Mouse (Mus musculus) kidney, adult 2 months (tissue): ENCODE data around the gene Enho. TPM values are rescaled to one million over a fixed set of nuclear protein-coding genes. Genes with fewer than 3 reads are reported as not detected.

Experiments
- DNase-seq: peaks from one replicate; pipeline ENCODE4 v3.0.0; 2021
- H3K27ac ChIP-seq: fragments of 200-500 bp; 2 replicates; pipeline ENCODE4 v1.5.1; 2012; ENCODE audit warnings: low read depth, low read length, control low read depth, inconsistent platforms; ENCODE audit not compliant: insufficient read depth
- H3K27me3 ChIP-seq: fragments of 200-500 bp; replicated peaks from 2 replicates; pipeline ENCODE4 v1.6.1; 2012; ENCODE audit warnings: mild to moderate bottlenecking, moderate library complexity, low read length, inconsistent platforms; ENCODE audit not compliant: control insufficient read depth, insufficient read depth
- H3K36me3 ChIP-seq: fragments of 200-500 bp; 2 replicates; pipeline ENCODE4 v1.6.1; 2012; ENCODE audit warnings: mild to moderate bottlenecking, moderate library complexity, low read length, inconsistent platforms; ENCODE audit not compliant: control insufficient read depth, insufficient read depth
- H3K4me1 ChIP-seq: fragments of 200-500 bp; 2 replicates; pipeline ENCODE4 v1.6.1; 2011; ENCODE audit warnings: low read length; ENCODE audit not compliant: control insufficient read depth, insufficient read depth
- H3K4me3 ChIP-seq: fragments of 200-500 bp; 2 replicates; pipeline ENCODE4 v1.5.1; 2011; ENCODE audit warnings: mild to moderate bottlenecking, low read depth, low read length, control low read depth; ENCODE audit not compliant: insufficient read depth
- CTCF ChIP-seq: fragments of 200-500 bp; conservative IDR thresholded peaks from 2 replicates; pipeline ENCODE4 v1.5.1; 2011; ENCODE audit warnings: low read depth, mild to moderate bottlenecking, control low read depth, low read length, moderate library complexity, mixed read lengths; ENCODE audit not compliant: insufficient read depth, insufficient read length
- POLR2A ChIP-seq: fragments of 200-500 bp; IDR thresholded peaks from one replicate; pipeline ENCODE4 v1.6.1; 2011; ENCODE audit warnings: low read depth, low read length, control low read depth
- WGBS: fragments of 180-500 bp; shearing (Covaris S2); methylation state at CpG from one replicate; pipeline ENCODE4 v1.1.7; 2018; 5-methylcytosine and 5-hydroxymethylcytosine counted together
- polyA plus RNA-seq: library from polyadenylated mRNA; depleted of rRNA; stranded (reverse); fragments of >200 nt; gene quantifications from 2 replicates; pipeline ENCODE4 v1.2.3, GENCODE M21; 2012

The Enho gene
- polyA plus RNA-seq, 1 experiment, result 9.9 TPM

- DNase-seq, result no peak
- no peak overlapping the region for H3K27ac ChIP-seq
- H3K27me3 ChIP-seq, result no peaks in the 10 kb centered on the region
- 61% methylated on average over 8 of the region's 8 CpGs for WGBS
- H3K36me3 ChIP-seq, result no peaks in the 10 kb centered on the region
- H3K4me3 ChIP-seq, result no peak overlapping the region
- peaks cover 5% of the 10 kb centered on the region; the same call in 1 of the 2 replicates for H3K4me1 ChIP-seq
- TF ChIP-seq CTCF (no peak), POLR2A (no peak)
Observed at GRCm38 (mm10) chr4:41672522-41672963, 32.4 kb upstream of the Enho start.

GRCm38 (mm10) chr4:41671963-41672480 lies 31.9 kb upstream of the Enho start:
- no peak overlapping the region for H3K27ac ChIP-seq
- H3K27me3 ChIP-seq, result no peaks in the 10 kb centered on the region
- H3K4me1 ChIP-seq, result peaks cover 5% of the 10 kb centered on the region; the same call in 1 of the 2 replicates
- H3K36me3 ChIP-seq, result no peaks in the 10 kb centered on the region
- no peak overlapping the region for H3K4me3 ChIP-seq
- 49% methylated on average over 8 of the region's 8 CpGs for WGBS
- DNase-seq, result no peak
- no peak for TF ChIP-seq CTCF

GRCm38 (mm10) chr4:41671500-41671899 lies 31.4 kb upstream of the Enho start:
- Histone ChIP-seq H3K27ac (no peak overlapping the region), H3K36me3 (no peaks in the 10 kb centered on the region), H3K27me3 (no peaks in the 10 kb centered on the region), H3K4me1 (peaks cover 2% of the 10 kb centered on the region; the same call in 1 of the 2 replicates), H3K4me3 (no peak overlapping the region)
- 43% methylated on average over 5 of the region's 5 CpGs for WGBS
- DNase-seq, result no peak
- no peak for TF ChIP-seq POLR2A
- no peak for TF ChIP-seq CTCF

- no peaks in the 10 kb centered on the region for H3K36me3 ChIP-seq
- no peaks in the 10 kb centered on the region for H3K4me1 ChIP-seq
- no peaks in the 10 kb centered on the region for H3K27me3 ChIP-seq
- 89% methylated on average over 18 of the region's 18 CpGs for WGBS
- no peak overlapping the region for H3K27ac ChIP-seq
- H3K4me3 ChIP-seq, result no peak overlapping the region
- DNase-seq, result no peak
- TF ChIP-seq POLR2A (no peak), CTCF (no peak)
Observed at GRCm38 (mm10) chr4:41670836-41671235, 30.7 kb upstream of the Enho start.

GRCm38 (mm10) chr4:41666646-41667045 lies 26.5 kb upstream of the Enho start:
- TF ChIP-seq CTCF, result no peak
- no peak for TF ChIP-seq POLR2A
- Histone ChIP-seq H3K4me3 (no peak overlapping the region), H3K36me3 (no peaks in the 10 kb centered on the region), H3K27me3 (no peaks in the 10 kb centered on the region), H3K4me1 (peaks cover 5% of the 10 kb centered on the region), H3K27ac (no peak overlapping the region)
- 72% methylated on average over 11 of the region's 11 CpGs for WGBS
- DNase-seq, result no peak

GRCm38 (mm10) chr4:41665009-41665675 lies 25.0 kb upstream of the Enho start:
- no peak overlapping the region for H3K27ac ChIP-seq
- peaks cover 5% of the 10 kb centered on the region for H3K4me1 ChIP-seq
- no peak for DNase-seq
- 5% methylated on average over 7 of the region's 8 CpGs for WGBS
- H3K36me3 ChIP-seq, result no peaks in the 10 kb centered on the region
- no peak overlapping the region for H3K4me3 ChIP-seq
- TF ChIP-seq CTCF (no peak), POLR2A (no peak)
- H3K27me3 ChIP-seq, result no peaks in the 10 kb centered on the region

GRCm38 (mm10) chr4:41664533-41664932 lies 24.4 kb upstream of the Enho start:
- 32% methylated on average over 7 of the region's 7 CpGs for WGBS
- Histone ChIP-seq H3K27me3 (no peaks in the 10 kb centered on the region), H3K4me3 (no peak overlapping the region), H3K27ac (no peak overlapping the region), H3K4me1 (peaks cover 5% of the 10 kb centered on the region), H3K36me3 (no peaks in the 10 kb centered on the region)
- DNase-seq, result peak; percentile 20
- TF ChIP-seq POLR2A (no peak), CTCF (no peak)
